Mouse (Mus musculus): ENCODE data around the gene Tpsg1. TPM values are rescaled to one million over a fixed set of nuclear protein-coding genes. Genes with fewer than 3 reads are reported as not detected.

Gene Tpsg1
- polyA plus RNA-seq, 1 experiment from 2014 or later, result 0.46 TPM

DNA sequence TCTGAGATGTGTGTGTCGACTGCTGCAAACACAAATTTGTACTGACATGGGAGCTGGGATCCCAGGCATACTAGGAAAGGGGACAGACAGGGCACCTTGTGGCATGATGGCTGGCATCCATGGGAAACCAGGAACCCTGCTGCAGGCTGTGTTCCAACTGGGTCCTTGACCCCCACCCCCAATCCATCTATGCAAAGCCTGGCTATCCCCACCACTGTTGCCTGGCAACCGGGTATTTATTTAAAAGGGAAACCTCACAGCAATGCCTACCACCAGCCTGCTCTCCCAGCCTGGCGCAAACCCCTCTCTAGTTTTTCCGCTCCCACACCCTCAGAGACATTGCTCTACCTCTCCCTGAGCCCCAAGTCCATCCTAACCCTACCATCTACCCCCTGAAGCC, 38.3 kb downstream of the Tpsg1 start:
- no peaks in the 10 kb centered on the region for H3K27me3 ChIP-seq
- peaks cover 12% of the 10 kb centered on the region for H3K4me1 ChIP-seq (replicated peaks)
- H3K36me3 ChIP-seq (replicated peaks), result no peaks in the 10 kb centered on the region
- WGBS (ENCODE audit: insufficient replicate concordance), result 57% methylated on average over 4 of the region's 4 CpGs
- no peak overlapping the region for H3K27ac ChIP-seq (replicated peaks)
- no peak overlapping the region for H3K9ac ChIP-seq
- H3K9me3 ChIP-seq (replicated peaks), result no peaks in the 10 kb centered on the region
- no peak overlapping the region for H3K4me3 ChIP-seq (replicated peaks)
- no peak overlapping the region for H3K4me2 ChIP-seq
- ATAC-seq (ENCODE audit: insufficient read depth), result no peak

DNA sequence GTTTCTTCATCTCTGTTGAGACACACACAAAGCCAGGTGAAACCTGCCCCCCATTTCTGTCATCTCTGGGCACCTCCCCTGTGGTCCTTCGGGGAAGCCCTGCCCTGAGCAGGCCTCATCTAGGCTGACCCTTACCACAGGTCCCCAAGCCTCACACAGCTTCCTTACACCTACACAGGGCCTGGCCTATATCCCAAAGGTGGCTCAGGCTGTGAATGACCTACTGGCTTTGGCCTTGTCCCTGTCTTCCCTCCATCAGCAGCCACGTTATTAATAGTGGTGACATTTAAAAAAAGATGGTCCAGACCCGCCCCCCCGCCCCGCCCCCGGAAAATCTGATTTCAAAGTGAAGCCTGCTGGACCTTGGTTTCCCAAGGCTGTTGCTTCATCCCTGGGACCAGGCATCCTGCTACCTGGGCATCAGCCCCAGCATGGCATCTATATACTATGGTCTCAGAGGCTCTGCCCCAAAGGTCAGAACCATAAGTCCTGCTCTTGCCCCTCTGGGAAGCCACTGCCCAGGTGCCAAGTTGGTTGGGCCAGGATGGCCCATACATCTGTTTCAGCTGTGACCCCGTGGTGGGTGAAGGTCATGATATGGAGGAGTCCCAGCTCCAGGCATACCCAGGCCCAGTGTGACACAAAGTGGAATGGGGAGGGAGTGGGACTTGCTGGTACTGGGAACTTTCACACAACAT, 39.4 kb downstream of the Tpsg1 start:
- H3K36me3 ChIP-seq (replicated peaks), result no peaks in the 10 kb centered on the region
- no peak for ATAC-seq (ENCODE audit: insufficient read depth)
- no peaks in the 10 kb centered on the region for H3K27me3 ChIP-seq
- H3K4me1 ChIP-seq (replicated peaks), result peaks cover 12% of the 10 kb centered on the region
- 66% methylated on average over 7 of the region's 7 CpGs for WGBS (ENCODE audit: insufficient replicate concordance)
- no peak overlapping the region for H3K4me2 ChIP-seq
- H3K4me3 ChIP-seq (replicated peaks), result no peak overlapping the region
- no peak overlapping the region for H3K9ac ChIP-seq
- no peaks in the 10 kb centered on the region for H3K9me3 ChIP-seq (replicated peaks)
- H3K27ac ChIP-seq (replicated peaks), result no peak overlapping the region

DNA sequence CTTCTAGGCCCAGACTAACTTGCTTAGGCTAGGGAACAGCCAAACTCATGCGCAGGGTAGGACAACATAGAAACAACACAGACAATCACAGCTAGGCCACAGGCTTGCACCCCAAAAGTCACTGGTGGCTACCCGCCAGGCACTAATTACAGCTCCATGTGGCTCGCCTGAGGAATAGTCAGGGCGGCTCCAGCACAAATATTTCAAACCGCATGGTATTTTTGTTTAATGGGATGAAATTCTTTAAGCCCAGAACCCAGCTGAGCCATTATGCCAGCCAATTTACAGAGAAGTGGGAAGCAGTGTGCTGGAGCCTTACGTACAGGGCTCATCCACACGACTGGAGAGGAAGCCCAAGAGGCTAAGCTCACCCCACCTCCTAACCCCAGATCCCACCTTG, 40.5 kb downstream of the Tpsg1 start:
- no peak overlapping the region for H3K27ac ChIP-seq (replicated peaks)
- H3K9ac ChIP-seq, result no peak overlapping the region
- H3K36me3 ChIP-seq (replicated peaks), result no peaks in the 10 kb centered on the region
- H3K27me3 ChIP-seq, result no peaks in the 10 kb centered on the region
- WGBS (ENCODE audit: insufficient replicate concordance), result 74% methylated on average over 7 of the region's 7 CpGs
- no peak overlapping the region for H3K4me2 ChIP-seq
- no peaks in the 10 kb centered on the region for H3K9me3 ChIP-seq (replicated peaks)
- no peak for ATAC-seq (ENCODE audit: insufficient read depth)
- peaks cover 12% of the 10 kb centered on the region for H3K4me1 ChIP-seq (replicated peaks)
- no peak overlapping the region for H3K4me3 ChIP-seq (replicated peaks)

DNA sequence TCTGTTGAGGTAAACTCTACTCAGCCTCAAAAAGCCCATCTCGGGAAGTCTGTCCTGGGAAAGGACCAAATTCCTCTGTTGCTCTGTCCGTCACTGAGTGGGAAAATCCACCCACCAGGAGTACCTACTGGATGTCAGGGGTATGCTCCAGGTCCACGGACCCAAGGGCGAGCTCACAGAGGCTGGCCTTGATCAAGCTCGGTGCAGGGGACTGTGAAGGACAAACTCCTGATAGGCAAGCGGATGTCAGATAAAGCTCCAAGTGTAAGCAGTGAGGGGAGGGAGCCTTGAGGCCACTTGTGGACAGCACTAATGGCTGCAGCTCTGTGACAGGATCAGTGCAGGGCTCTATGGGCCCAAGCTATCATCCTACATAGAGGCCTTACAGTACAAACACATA, 41.1 kb downstream of the Tpsg1 start:
- WGBS (ENCODE audit: insufficient replicate concordance), result 41% methylated on average over 6 of the region's 6 CpGs

DNA sequence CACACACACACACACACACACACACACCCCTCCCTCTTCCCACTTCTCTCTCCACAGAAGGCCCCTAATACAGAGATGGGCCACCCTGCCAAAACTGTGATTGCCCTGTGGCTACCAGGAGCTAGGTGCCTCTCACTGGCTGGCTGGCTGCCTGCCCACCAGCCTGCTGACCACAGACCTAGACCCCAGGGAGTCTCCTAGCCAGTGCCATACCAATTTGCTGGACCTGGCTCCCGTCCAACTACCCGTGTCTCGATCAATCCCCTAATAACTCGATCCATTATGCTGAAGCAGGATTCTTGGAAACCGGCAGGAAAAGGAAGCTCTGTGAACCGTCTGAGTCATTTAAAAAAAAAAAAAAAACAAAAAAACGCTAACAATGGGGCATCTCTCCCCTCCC, 41.7 kb downstream of the Tpsg1 start:
- peaks cover 4% of the 10 kb centered on the region; the same call in 1 of the 2 replicates for H3K4me1 ChIP-seq (replicated peaks)
- H3K36me3 ChIP-seq (replicated peaks), result no peaks in the 10 kb centered on the region
- ATAC-seq (ENCODE audit: insufficient read depth), result no peak
- no peaks in the 10 kb centered on the region for H3K9me3 ChIP-seq (replicated peaks)
- WGBS (ENCODE audit: insufficient replicate concordance), result 18% methylated on average over 7 of the region's 7 CpGs
- H3K9ac ChIP-seq, result no peak overlapping the region
- H3K4me3 ChIP-seq (replicated peaks), result no peak overlapping the region
- H3K27ac ChIP-seq (replicated peaks), result no peak overlapping the region
- H3K27me3 ChIP-seq, result no peaks in the 10 kb centered on the region
- no peak overlapping the region for H3K4me2 ChIP-seq

More for the DNA sequence above, 41.1 kb downstream of the Tpsg1 start:
- Histone ChIP-seq H3K4me2 (no peak overlapping the region), H3K4me3 (replicated peaks) (no peak overlapping the region), H3K9ac (no peak overlapping the region), H3K9me3 (replicated peaks) (no peaks in the 10 kb centered on the region), H3K36me3 (replicated peaks) (no peaks in the 10 kb centered on the region), H3K4me1 (replicated peaks) (peaks cover 9% of the 10 kb centered on the region), H3K27me3 (no peaks in the 10 kb centered on the region), H3K27ac (replicated peaks) (no peak overlapping the region)
- no peak for ATAC-seq (ENCODE audit: insufficient read depth)

DNA sequence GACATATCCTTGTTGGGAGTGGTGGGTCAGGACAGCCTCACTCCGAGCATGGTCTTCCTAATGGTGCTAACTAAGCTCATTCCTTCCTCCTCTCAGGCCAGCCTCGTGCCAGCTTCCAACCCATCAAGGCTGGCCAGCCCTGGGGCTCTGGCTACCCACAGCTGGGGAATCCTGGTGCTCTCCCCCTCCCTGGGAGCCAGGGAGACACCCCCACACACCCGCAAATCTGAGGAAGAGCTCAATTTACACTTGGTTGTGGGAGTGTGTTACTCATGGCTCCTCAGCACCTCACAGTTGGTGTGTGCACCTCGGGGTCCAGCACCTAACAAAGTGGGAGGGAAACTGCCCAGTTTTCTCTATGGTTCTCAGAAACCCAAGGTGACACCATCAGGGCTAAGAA, 42.2 kb downstream of the Tpsg1 start:
- no peaks in the 10 kb centered on the region for H3K27me3 ChIP-seq
- H3K9ac ChIP-seq, result no peak overlapping the region
- no peak overlapping the region for H3K4me2 ChIP-seq
- H3K27ac ChIP-seq (replicated peaks), result no peak overlapping the region
- H3K4me1 ChIP-seq (replicated peaks), result peaks cover 5% of the 10 kb centered on the region
- H3K9me3 ChIP-seq (replicated peaks), result no peaks in the 10 kb centered on the region
- no peak for ATAC-seq (ENCODE audit: insufficient read depth)
- no peaks in the 10 kb centered on the region for H3K36me3 ChIP-seq (replicated peaks)
- 31% methylated on average over 4 of the region's 4 CpGs for WGBS (ENCODE audit: insufficient replicate concordance)
- H3K4me3 ChIP-seq (replicated peaks), result no peak overlapping the region

DNA sequence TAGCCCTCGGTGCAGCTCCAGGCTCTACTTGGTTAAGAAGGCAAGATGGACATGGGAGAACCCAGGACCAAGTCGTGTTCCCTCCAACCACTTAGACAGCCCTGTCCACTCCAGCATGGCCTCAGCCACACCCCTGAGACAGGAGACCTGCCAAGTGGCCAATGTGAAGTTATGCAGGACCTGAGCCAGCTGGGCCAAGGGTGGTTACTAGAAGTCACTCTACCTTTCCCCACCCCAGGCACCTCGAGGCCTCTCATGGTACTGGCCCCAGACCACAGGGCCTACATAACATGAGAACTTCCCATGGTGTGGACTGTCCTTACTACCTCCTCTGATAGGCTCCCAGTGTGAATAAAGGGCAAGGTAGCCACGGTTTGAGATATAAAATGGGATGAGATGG, 45.1 kb downstream of the Tpsg1 start:
- Histone ChIP-seq H3K27ac (replicated peaks) (no peak overlapping the region), H3K9me3 (replicated peaks) (no peaks in the 10 kb centered on the region), H3K4me3 (replicated peaks) (no peak overlapping the region), H3K9ac (no peak overlapping the region), H3K4me2 (no peak overlapping the region), H3K4me1 (replicated peaks) (peaks cover 7% of the 10 kb centered on the region; the same call in 1 of the 2 replicates), H3K36me3 (replicated peaks) (no peaks in the 10 kb centered on the region), H3K27me3 (no peaks in the 10 kb centered on the region)
- no peak for ATAC-seq (ENCODE audit: insufficient read depth)
- WGBS (ENCODE audit: insufficient replicate concordance), result 57% methylated on average over 4 of the region's 4 CpGs

DNA sequence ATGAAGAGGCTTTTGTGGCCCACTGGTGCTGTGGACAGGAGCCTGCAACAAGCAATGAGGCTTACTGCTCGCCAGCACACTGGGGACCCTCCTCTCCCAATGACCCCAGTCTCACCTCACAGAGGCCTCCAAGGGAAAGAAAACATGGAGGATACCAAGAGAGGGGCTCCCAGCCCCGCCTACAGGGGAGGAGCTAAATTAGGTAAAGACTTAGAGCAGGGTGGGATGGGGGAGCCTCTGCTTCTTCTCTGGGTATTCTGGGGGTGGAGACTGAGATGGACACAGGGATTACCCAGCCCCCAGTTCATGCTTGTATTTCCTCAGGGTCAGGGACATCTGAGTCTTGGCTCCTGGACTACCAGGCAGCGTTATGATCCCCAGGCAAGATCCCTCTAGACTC, 45.8 kb downstream of the Tpsg1 start:
- Histone ChIP-seq H3K27me3 (no peaks in the 10 kb centered on the region), H3K9ac (no peak overlapping the region), H3K36me3 (replicated peaks) (no peaks in the 10 kb centered on the region), H3K4me1 (replicated peaks) (peaks cover 7% of the 10 kb centered on the region; the same call in 1 of the 2 replicates), H3K4me2 (no peak overlapping the region), H3K27ac (replicated peaks) (no peak overlapping the region), H3K4me3 (replicated peaks) (no peak overlapping the region), H3K9me3 (replicated peaks) (no peaks in the 10 kb centered on the region)
- WGBS (ENCODE audit: insufficient replicate concordance), result 35% methylated on average over 3 of the region's 3 CpGs
- no peak for ATAC-seq (ENCODE audit: insufficient read depth)

DNA sequence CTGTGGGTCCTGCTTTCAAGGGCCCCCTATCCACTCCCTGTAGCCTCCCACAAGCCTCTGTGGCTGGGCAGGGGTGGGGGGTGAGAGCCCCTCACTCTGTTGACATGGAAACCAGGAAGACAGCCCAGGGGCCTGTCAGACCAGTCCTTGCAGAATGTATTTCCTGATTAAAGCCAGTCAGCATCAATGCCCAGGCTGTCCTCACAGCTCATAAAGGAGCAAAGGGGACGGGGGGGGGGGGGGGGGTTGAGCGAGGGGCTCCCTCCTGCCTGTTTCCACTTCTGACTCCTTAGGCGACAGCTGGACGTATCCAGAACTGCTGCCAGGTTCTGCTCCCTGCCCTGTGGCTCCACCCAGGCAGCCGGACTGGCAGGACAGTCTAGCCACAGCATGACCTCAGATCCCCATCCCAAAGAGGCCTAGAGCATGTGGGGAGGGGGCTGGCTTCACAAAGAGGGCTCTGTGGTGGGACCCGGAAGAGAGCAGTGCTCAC, 46.4 kb downstream of the Tpsg1 start:
- Histone ChIP-seq H3K36me3 (replicated peaks) (no peaks in the 10 kb centered on the region), H3K27ac (replicated peaks) (no peak overlapping the region), H3K4me3 (replicated peaks) (no peak overlapping the region), H3K9me3 (replicated peaks) (no peaks in the 10 kb centered on the region), H3K27me3 (no peaks in the 10 kb centered on the region), H3K4me1 (replicated peaks) (peaks cover 7% of the 10 kb centered on the region; the same call in 1 of the 2 replicates), H3K9ac (no peak overlapping the region), H3K4me2 (no peak overlapping the region)
- ATAC-seq (ENCODE audit: insufficient read depth), result no peak
- 25% methylated on average over 6 of the region's 6 CpGs for WGBS (ENCODE audit: insufficient replicate concordance)

DNA sequence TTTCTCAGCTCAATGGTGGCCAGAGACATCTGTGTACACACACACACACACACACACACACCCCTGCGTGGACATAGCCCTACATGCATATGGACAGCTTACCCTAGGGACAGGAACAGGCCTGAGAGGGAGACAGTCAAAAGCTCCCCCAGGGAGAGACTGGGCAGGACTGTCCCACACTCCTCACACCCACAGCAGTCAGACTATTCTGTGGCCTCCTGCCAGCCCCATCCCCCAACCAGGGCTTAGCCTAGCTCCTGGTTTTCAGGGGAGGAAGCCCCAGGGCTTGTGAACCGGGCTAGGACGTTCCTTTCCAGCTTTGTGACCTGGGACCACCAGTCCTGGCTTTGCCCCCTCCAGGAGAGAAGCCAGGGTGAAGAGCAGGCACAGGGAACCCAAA, 47.1 kb downstream of the Tpsg1 start:
- H3K27ac ChIP-seq (replicated peaks), result no peak overlapping the region
- H3K27me3 ChIP-seq, result no peaks in the 10 kb centered on the region
- no peak overlapping the region for H3K4me3 ChIP-seq (replicated peaks)
- no peak for ATAC-seq (ENCODE audit: insufficient read depth)
- no peaks in the 10 kb centered on the region for H3K9me3 ChIP-seq (replicated peaks)
- 16% methylated on average over 3 of the region's 3 CpGs for WGBS (ENCODE audit: insufficient replicate concordance)
- H3K9ac ChIP-seq, result no peak overlapping the region
- no peak overlapping the region for H3K4me2 ChIP-seq
- H3K4me1 ChIP-seq (replicated peaks), result peaks cover 7% of the 10 kb centered on the region; the same call in 1 of the 2 replicates
- no peaks in the 10 kb centered on the region for H3K36me3 ChIP-seq (replicated peaks)

DNA sequence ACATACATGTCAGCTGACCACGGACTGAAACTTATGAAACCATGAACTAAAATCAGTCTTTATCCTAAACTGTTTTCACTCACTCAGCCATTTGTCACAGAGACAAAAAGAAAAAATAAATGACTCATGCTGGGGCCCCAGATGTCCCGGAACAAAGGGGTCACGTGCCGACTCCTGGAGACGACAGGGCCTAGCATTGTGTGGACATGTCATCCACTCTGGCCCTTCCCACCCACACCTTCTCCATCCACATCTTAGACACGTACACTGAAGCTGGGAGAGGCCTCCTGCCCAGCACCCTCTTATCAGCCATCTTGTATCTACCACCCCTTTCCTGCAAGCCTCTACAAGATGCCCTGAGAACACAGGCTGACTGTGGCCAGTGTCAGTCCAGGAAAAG, 48.9 kb downstream of the Tpsg1 start:
- 61% methylated on average over 6 of the region's 6 CpGs for WGBS (ENCODE audit: insufficient replicate concordance)
- Histone ChIP-seq H3K9me3 (replicated peaks) (no peaks in the 10 kb centered on the region), H3K4me3 (replicated peaks) (no peak overlapping the region), H3K4me1 (replicated peaks) (peaks cover 7% of the 10 kb centered on the region; the same call in 1 of the 2 replicates), H3K27me3 (no peaks in the 10 kb centered on the region), H3K9ac (no peak overlapping the region), H3K27ac (replicated peaks) (no peak overlapping the region), H3K4me2 (no peak overlapping the region), H3K36me3 (replicated peaks) (no peaks in the 10 kb centered on the region)
- no peak for ATAC-seq (ENCODE audit: insufficient read depth)

DNA sequence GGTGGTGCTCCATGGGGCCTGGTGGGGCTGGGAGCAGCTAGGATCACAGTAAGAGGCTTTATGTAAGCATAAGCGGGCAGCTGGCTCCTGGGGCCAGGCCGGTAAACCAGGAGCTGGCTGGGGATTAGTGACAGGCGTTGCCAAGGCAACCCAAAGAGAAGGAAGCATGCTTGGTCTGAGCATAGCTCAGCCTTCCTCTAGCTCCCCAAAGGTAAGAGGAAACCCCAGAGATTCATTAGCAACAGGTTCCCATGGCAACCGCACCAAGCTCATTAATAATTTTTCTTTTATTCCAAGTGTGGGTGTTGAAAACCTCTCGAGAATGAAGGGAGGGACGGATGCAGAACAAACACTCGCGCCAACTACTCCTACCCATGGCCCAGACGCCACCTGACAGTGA, 49.9 kb downstream of the Tpsg1 start:
- Histone ChIP-seq H3K36me3 (replicated peaks) (no peaks in the 10 kb centered on the region), H3K9me3 (replicated peaks) (no peaks in the 10 kb centered on the region), H3K27ac (replicated peaks) (no peak overlapping the region), H3K9ac (no peak overlapping the region), H3K4me3 (replicated peaks) (no peak overlapping the region), H3K4me2 (no peak overlapping the region), H3K4me1 (replicated peaks) (peaks cover 7% of the 10 kb centered on the region; the same call in 1 of the 2 replicates), H3K27me3 (no peaks in the 10 kb centered on the region)
- WGBS (ENCODE audit: insufficient replicate concordance), result 40% methylated on average over 9 of the region's 9 CpGs
- ATAC-seq (ENCODE audit: insufficient read depth), result no peak

Measured in liver, embryonic 15.5 days (tissue).